Mouse (Mus musculus) MEL (cell line): ENCODE data around the gene Dcaf17. TPM values are rescaled to one million over a fixed set of nuclear protein-coding genes. Genes with fewer than 3 reads are reported as not detected.

Source experiments
- DNase-seq: peaks from one replicate; pipeline ENCODE4 v3.0.0; 2011; ENCODE audit warnings: low read depth, low spot score
- H3K27ac ChIP-seq: 2 replicates; pipeline ENCODE4 v1.5.1; 2012; ENCODE audit warnings: low read depth, mild to moderate bottlenecking, control low read depth, low read length, moderate library complexity; ENCODE audit not compliant: control insufficient read depth
- H3K27me3 ChIP-seq, 2 experiments: fragments of 150-350 bp in 1 of 2; sonication (generic) in 1 of 2; 2 replicates each; pipeline ENCODE4 v1.6.1; 2012; ENCODE audit warnings: low read length in 2 of 2, mild to moderate bottlenecking in 2 of 2, improper control_type of control experiment in 1 of 2, moderate library complexity in 1 of 2; ENCODE audit not compliant: insufficient read depth in 2 of 2, control insufficient read depth in 1 of 2
- H3K36me3 ChIP-seq, 2 experiments: 2 replicates each; pipeline ENCODE4 v1.6.1; 2012 to 2014; ENCODE audit warnings: low read length in 2 of 2, improper control_type of control experiment in 1 of 2, inconsistent platforms in 1 of 2, mild to moderate bottlenecking in 1 of 2; ENCODE audit not compliant: insufficient read depth in 2 of 2, control insufficient read depth in 1 of 2
- H3K4me1 ChIP-seq, 2 experiments: fragments of 150-350 bp in 1 of 2; sonication (generic) in 1 of 2; 2 replicates each; pipeline ENCODE4 v1.6.1; 2012; ENCODE audit warnings: low read length in 2 of 2, improper control_type of control experiment in 1 of 2, mild to moderate bottlenecking in 1 of 2; ENCODE audit not compliant: insufficient read depth in 2 of 2, control insufficient read depth in 1 of 2
- H3K4me3 ChIP-seq, 2 experiments: fragments of 150-350 bp in 1 of 2; sonication (generic) in 1 of 2; 2 replicates each; pipeline ENCODE4 v1.5.1; 2012; ENCODE audit warnings: low read depth in 2 of 2, low read length in 2 of 2, mild to moderate bottlenecking in 2 of 2, moderate library complexity in 2 of 2, control low read depth in 1 of 2, improper control_type of control experiment in 1 of 2; ENCODE audit not compliant: control insufficient read depth in 1 of 2, insufficient read depth in 1 of 2
- H3K79me2 ChIP-seq: 2 replicates; pipeline ENCODE4 v1.6.1; 2012; ENCODE audit warnings: mild to moderate bottlenecking, low read length, moderate library complexity; ENCODE audit not compliant: control insufficient read depth, poor library complexity, insufficient read depth
- H3K9ac ChIP-seq: 2 replicates; pipeline ENCODE4 v1.6.1; 2012; ENCODE audit warnings: low read depth, mild to moderate bottlenecking, control low read depth, low read length, moderate library complexity; ENCODE audit not compliant: control insufficient read depth, poor library complexity, severe bottlenecking
- H3K9me3 ChIP-seq: fragments of 150-350 bp; sonication (generic); replicated peaks from 2 replicates; pipeline ENCODE4 v1.6.1; 2012; ENCODE audit warnings: mild to moderate bottlenecking, low read length, improper control_type of control experiment, moderate library complexity; ENCODE audit not compliant: insufficient read depth
- CHD1 ChIP-seq: IDR thresholded peaks from 2 replicates; pipeline ENCODE4 v1.6.1; 2012; ENCODE audit warnings: low read depth, mild to moderate bottlenecking, inconsistent platforms, low read length, improper control_type of control experiment
- CHD2 ChIP-seq: IDR thresholded peaks from 2 replicates; pipeline ENCODE4 v1.6.1; 2011; ENCODE audit warnings: low read length, improper control_type of control experiment
- E2F4 ChIP-seq: IDR thresholded peaks from 2 replicates; pipeline ENCODE4 v1.6.1; 2011; ENCODE audit warnings: low read depth, low read length, improper control_type of control experiment, borderline replicate concordance
- ELF1 ChIP-seq: IDR thresholded peaks from 2 replicates; pipeline ENCODE4 v1.6.1; 2014; ENCODE audit warnings: low read depth, mild to moderate bottlenecking, inconsistent platforms, low read length, improper control_type of control experiment, moderate library complexity
- EP300 ChIP-seq, 2 experiments: IDR thresholded peaks; 2 replicates each; pipeline ENCODE4 v1.6.1; 2011; ENCODE audit warnings: improper control_type of control experiment in 2 of 2, low read length in 2 of 2, low read depth in 1 of 2, mild to moderate bottlenecking in 1 of 2
- ETS1 ChIP-seq: IDR thresholded peaks from 2 replicates; pipeline ENCODE4 v1.6.1; 2012; ENCODE audit warnings: low read depth, mild to moderate bottlenecking, inconsistent platforms, low read length, improper control_type of control experiment, moderate library complexity
- GABPA ChIP-seq: IDR thresholded peaks from 2 replicates; pipeline ENCODE4 v1.6.1; 2012; ENCODE audit warnings: low read depth, mild to moderate bottlenecking, inconsistent platforms, low read length, improper control_type of control experiment, moderate library complexity
- KAT2A ChIP-seq: conservative IDR thresholded peaks from 2 replicates; pipeline ENCODE4 v1.6.1; 2012; ENCODE audit warnings: low read depth, low read length, improper control_type of control experiment, inconsistent platforms
- MAFK ChIP-seq: IDR thresholded peaks from 2 replicates; pipeline ENCODE4 v1.6.1; 2011; ENCODE audit warnings: low read depth, mild to moderate bottlenecking, low read length, improper control_type of control experiment, borderline replicate concordance
- MAX ChIP-seq: IDR thresholded peaks from 2 replicates; pipeline ENCODE4 v1.6.1; 2011; ENCODE audit warnings: low read length, improper control_type of control experiment
- MAZ ChIP-seq: IDR thresholded peaks from 2 replicates; pipeline ENCODE4 v1.6.1; 2012; ENCODE audit warnings: low read depth, mild to moderate bottlenecking, inconsistent platforms, low read length, improper control_type of control experiment
- MEF2A ChIP-seq: IDR thresholded peaks from 2 replicates; pipeline ENCODE4 v1.6.1; 2014; ENCODE audit warnings: low read depth, mild to moderate bottlenecking, inconsistent platforms, low read length, improper control_type of control experiment; ENCODE audit not compliant: poor library complexity, insufficient replicate concordance, severe bottlenecking; ENCODE audit errors: extremely low read depth
- MYB ChIP-seq: IDR thresholded peaks from 2 replicates; pipeline ENCODE4 v1.6.1; 2011; ENCODE audit warnings: mild to moderate bottlenecking, low read depth, low read length, improper control_type of control experiment
- MYC ChIP-seq: IDR thresholded peaks from 2 replicates; pipeline ENCODE4 v1.6.1; 2011; ENCODE audit warnings: low read depth, mild to moderate bottlenecking, low read length, improper control_type of control experiment, moderate library complexity
- NELFE ChIP-seq: IDR thresholded peaks from 2 replicates; pipeline ENCODE4 v1.6.1; 2011; ENCODE audit warnings: low read depth, low read length, improper control_type of control experiment
- RCOR1 ChIP-seq: IDR thresholded peaks from 2 replicates; pipeline ENCODE4 v1.6.1; 2012; ENCODE audit warnings: low read depth, mild to moderate bottlenecking, inconsistent platforms, low read length, improper control_type of control experiment
- SMC3 ChIP-seq: IDR thresholded peaks from 2 replicates; pipeline ENCODE4 v1.6.1; 2011; ENCODE audit warnings: low read depth, low read length, improper control_type of control experiment
- TBP ChIP-seq: IDR thresholded peaks from 2 replicates; pipeline ENCODE4 v1.8.0; 2011; ENCODE audit warnings: low read depth, low read length, improper control_type of control experiment
- UBTF ChIP-seq: IDR thresholded peaks from 2 replicates; pipeline ENCODE4 v1.6.1; 2012; ENCODE audit warnings: low read depth, mild to moderate bottlenecking, inconsistent platforms, low read length, improper control_type of control experiment, moderate library complexity, borderline replicate concordance; ENCODE audit not compliant: insufficient read depth
- USF2 ChIP-seq, 2 experiments: IDR thresholded peaks; 2 replicates each; pipeline ENCODE4 v1.6.1; 2011 to 2012; ENCODE audit warnings: improper control_type of control experiment in 2 of 2, low read length in 2 of 2, borderline replicate concordance in 1 of 2, inconsistent platforms in 1 of 2, low read depth in 1 of 2, mild to moderate bottlenecking in 1 of 2; ENCODE audit not compliant: insufficient read depth in 1 of 2
- ZC3H11A ChIP-seq: IDR thresholded peaks from 2 replicates; pipeline ENCODE4 v1.6.1; 2012; ENCODE audit warnings: low read depth, mild to moderate bottlenecking, inconsistent platforms, low read length, improper control_type of control experiment
- ZKSCAN1 ChIP-seq: IDR thresholded peaks from 2 replicates; pipeline ENCODE4 v1.6.1; 2012; ENCODE audit warnings: low read depth, mild to moderate bottlenecking, inconsistent platforms, low read length, improper control_type of control experiment, moderate library complexity
- ZMIZ1 ChIP-seq: IDR thresholded peaks from 2 replicates; pipeline ENCODE4 v1.6.1; 2012; ENCODE audit warnings: low read depth, mild to moderate bottlenecking, inconsistent platforms, low read length, improper control_type of control experiment, moderate library complexity
- ZNF384 ChIP-seq: IDR thresholded peaks from 2 replicates; pipeline ENCODE4 v1.6.1; 2012; ENCODE audit warnings: low read depth, mild to moderate bottlenecking, inconsistent platforms, low read length, improper control_type of control experiment
- polyA plus RNA-seq, 2 experiments: library from polyadenylated mRNA; stranded (reverse) in 1 of 2; unstranded in 1 of 2; fragments of >175 nt in 1 of 2; fragments of >200 nt in 1 of 2; gene quantifications; 2 replicates each; pipeline versions ENCODE4 v1.2.1 to v1.2.4; 2012; ENCODE audit warnings: low replicate concordance in 2 of 2, low read depth in 1 of 2; ENCODE audit not compliant: insufficient read length in 2 of 2, insufficient read depth in 1 of 2, missing spikeins in 1 of 2
- total RNA-seq: library from RNA; depleted of rRNA; stranded (reverse); fragments of 300-350 nt; gene quantifications from 2 replicates; pipeline ENCODE4 v1.2.3, GENCODE M21; 2012

Dcaf17 gene
- total and polyA plus RNA-seq, 3 experiments = 15.1 to 16.3 TPM; not detected in 1

DNA sequence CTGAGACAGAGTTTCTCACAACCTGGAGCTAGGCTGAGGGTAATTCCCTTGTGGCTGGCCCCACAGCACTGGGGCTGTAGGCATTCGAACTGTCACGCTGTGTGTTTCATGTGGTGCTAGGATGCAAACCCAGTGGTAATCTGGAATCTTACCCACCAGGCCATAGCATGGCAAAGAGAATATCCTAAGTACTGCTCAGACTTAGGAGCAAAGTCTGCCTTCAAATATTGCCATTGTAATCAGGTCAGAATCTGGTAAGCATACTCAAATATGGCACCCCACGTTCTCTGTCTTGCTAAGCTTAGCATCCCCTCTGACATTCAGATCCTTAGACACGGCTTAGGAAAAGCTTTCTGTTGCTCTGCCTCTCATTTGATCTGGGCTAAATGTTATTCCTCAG is 90.7 kb downstream of the Dcaf17 start:
- Histone ChIP-seq H3K79me2 (no peaks in the 10 kb centered on the region), H3K36me3 (peaks cover 0 to 6% of the 10 kb centered on the region in 2 experiments; a peak in 1 of 4 replicates), H3K4me1 (peaks cover 2 to 14% of the 10 kb centered on the region in 2 experiments; a peak in 3 of 4 replicates), H3K4me3 (no peak overlapping the region), H3K9me3 (no peaks in the 10 kb centered on the region), H3K27me3 (no peaks in the 10 kb centered on the region), H3K27ac (no peak overlapping the region), H3K9ac (no peak overlapping the region)
- TF ChIP-seq MAFK = no peak
- TF ChIP-seq MYB = no peak
- no peak for TF ChIP-seq MAZ
- TF ChIP-seq MAX = no peak
- TF ChIP-seq EP300 (IDR thresholded peaks at IDR 0.05; ENCODE audit: low read depth in 1 of 2, low read length in 2 of 2) = no peak
- TF ChIP-seq MYC = no peak
- TF ChIP-seq ZMIZ1 = no peak
- no peak for TF ChIP-seq E2F4
- no peak for TF ChIP-seq ZC3H11A
- TF ChIP-seq ZKSCAN1 = no peak
- TF ChIP-seq CHD2 = no peak
- TF ChIP-seq UBTF = no peak
- no peak for TF ChIP-seq SMC3
- TF ChIP-seq ETS1 = no peak
- no peak for TF ChIP-seq KAT2A
- no peak for TF ChIP-seq NELFE
- TF ChIP-seq RCOR1 = no peak
- no peak for TF ChIP-seq ELF1
- no peak for TF ChIP-seq USF2 (IDR thresholded peaks at IDR 0.05; ENCODE audit: borderline replicate concordance in 1 of 2, insufficient read depth in 1 of 2, low read depth in 1 of 2, low read length in 2 of 2)
- TF ChIP-seq TBP = no peak
- no peak for DNase-seq

DNA sequence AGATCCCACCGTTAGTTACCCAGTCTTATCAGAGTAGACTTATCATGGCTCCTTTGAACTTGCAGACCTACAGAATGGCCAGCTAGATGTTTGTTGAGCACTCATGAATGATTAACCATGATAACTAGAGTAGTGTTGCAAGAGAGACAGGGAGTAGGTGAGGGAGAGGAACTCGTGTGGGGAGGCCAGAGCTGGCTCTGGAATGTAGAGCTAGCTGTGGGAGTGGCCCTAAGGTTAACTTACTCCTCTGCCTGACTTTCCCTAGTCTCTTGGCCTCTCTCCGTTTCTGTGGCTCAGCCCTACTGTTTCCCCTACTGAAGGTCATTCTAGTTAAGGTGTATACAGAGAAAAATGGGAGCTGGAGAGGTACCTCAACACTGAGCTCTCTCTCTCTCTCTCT is 91.1 kb downstream of the Dcaf17 start:
- no peak overlapping the region for H3K9ac ChIP-seq
- no peaks in the 10 kb centered on the region for H3K27me3 ChIP-seq
- no peaks in the 10 kb centered on the region for H3K79me2 ChIP-seq
- peaks cover 2 to 14% of the 10 kb centered on the region in 2 experiments; a peak in 3 of 4 replicates for H3K4me1 ChIP-seq
- H3K9me3 ChIP-seq = no peaks in the 10 kb centered on the region
- no peak for DNase-seq
- H3K36me3 ChIP-seq = peaks cover 0 to 6% of the 10 kb centered on the region in 2 experiments; a peak in 1 of 4 replicates
- no peak overlapping the region for H3K27ac ChIP-seq
- TF ChIP-seq ZNF384 (no peak), GABPA (no peak), MEF2A (no peak), KAT2A (no peak), CHD2 (no peak), SMC3 (no peak), CHD1 (no peak)
- no peak overlapping the region for H3K4me3 ChIP-seq
